Mouse (Mus musculus): ENCODE measurements around the gene Fam126b. TPM values are rescaled to one million over a fixed set of nuclear protein-coding genes. Genes with fewer than 3 reads are reported as not detected.
"Not testable (repeated sequence)": the region's sequence is repeated elsewhere in the genome, so short reads cannot be mapped to it uniquely, and the experiment has no call there.

Fam126b gene
- polyA plus RNA-seq, 1 experiment from 2014 or later, result 10.2 TPM

DNA sequence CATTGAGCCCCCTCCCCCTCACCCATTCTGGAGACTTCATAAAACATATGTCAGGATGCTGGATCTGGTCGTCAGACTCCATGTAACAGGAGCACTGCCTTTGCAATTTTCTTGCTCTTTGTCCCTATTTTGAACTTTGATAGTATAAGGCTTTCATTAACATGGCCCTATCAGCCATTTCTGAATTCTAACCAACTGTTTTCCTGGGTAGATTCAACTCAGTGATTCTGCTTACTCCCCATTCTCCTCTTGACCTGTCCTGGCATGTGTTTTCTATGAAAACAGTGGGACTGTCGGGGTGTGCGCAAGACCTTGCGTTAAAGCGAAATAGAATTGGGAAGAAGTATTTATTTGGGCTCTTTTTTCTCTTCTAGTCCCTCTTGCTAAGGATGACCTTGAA is 21.1 kb downstream of the Fam126b start:
- H3K27ac ChIP-seq, result no peak overlapping the region
- no peaks in the 10 kb centered on the region for H3K27me3 ChIP-seq
- H3K4me1 ChIP-seq, result no peaks in the 10 kb centered on the region
- no peak overlapping the region for H3K4me3 ChIP-seq (replicated peaks)
- H3K9ac ChIP-seq, result no peak overlapping the region
- no peaks in the 10 kb centered on the region; the same call in 1 of the 2 replicates for H3K36me3 ChIP-seq (replicated peaks)
- ATAC-seq (ENCODE audit: low FRiP score), result no peak
- WGBS, result 89% methylated on average over 5 of the region's 5 CpGs
- no peaks in the 10 kb centered on the region for H3K9me3 ChIP-seq
- no peak overlapping the region for H3K4me2 ChIP-seq

DNA sequence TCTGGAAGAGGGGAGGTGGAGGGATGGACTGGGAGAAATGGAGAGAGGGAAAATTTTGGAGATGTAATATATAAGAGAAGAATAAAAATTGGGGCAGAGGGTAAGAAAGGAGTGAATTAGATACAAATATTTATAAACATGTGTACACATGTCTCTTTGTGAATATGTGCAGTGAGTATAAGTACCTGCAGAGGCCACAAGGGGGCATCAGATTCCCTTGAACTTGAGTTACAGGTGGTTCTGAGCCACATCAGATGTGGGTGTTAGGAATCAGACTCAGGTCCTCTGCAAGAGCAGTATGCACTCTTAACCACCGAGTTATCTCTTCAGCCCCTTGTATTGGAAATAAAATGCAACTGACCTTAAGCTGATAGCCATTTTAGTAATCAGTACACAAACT is 23.7 kb downstream of the Fam126b start:
- Histone ChIP-seq H3K4me1 (no peaks in the 10 kb centered on the region), H3K27me3 (no peaks in the 10 kb centered on the region), H3K4me2 (no peak overlapping the region), H3K4me3 (replicated peaks) (no peak overlapping the region), H3K27ac (no peak overlapping the region), H3K9ac (no peak overlapping the region), H3K9me3 (no peaks in the 10 kb centered on the region), H3K36me3 (replicated peaks) (no peaks in the 10 kb centered on the region; the same call in 1 of the 2 replicates)
- no peak for ATAC-seq (ENCODE audit: low FRiP score)
- WGBS, result 90% methylated on average over 1 of the region's 1 CpGs

DNA sequence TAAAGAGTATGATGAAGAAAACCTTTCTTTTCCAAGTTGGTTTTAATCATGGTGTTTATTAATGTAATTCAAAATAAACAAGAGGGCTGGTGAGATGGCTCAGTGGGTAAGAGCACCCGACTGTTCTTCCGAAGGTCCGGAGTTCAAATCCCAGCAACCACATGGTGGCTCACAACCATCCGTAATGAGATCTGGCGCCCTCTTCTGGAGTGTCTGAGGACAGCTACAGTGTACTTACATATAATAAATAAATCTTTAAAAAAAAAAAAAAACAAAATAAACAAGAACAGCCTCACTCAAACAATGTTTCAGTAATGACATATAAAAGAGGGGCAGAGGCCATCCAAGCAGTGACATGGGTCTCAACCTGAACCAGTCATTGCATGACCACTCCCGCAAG is 25.8 kb downstream of the Fam126b start:
- ATAC-seq (ENCODE audit: low FRiP score); H3K27me3 ChIP-seq; H3K4me3 ChIP-seq (replicated peaks); H3K4me2 ChIP-seq; H3K9ac ChIP-seq; H3K9me3 ChIP-seq; H3K27ac ChIP-seq; H3K36me3 ChIP-seq (replicated peaks); H3K4me1 ChIP-seq: not testable (repeated sequence)
- WGBS, result 91% methylated on average over 6 of the region's 6 CpGs

DNA sequence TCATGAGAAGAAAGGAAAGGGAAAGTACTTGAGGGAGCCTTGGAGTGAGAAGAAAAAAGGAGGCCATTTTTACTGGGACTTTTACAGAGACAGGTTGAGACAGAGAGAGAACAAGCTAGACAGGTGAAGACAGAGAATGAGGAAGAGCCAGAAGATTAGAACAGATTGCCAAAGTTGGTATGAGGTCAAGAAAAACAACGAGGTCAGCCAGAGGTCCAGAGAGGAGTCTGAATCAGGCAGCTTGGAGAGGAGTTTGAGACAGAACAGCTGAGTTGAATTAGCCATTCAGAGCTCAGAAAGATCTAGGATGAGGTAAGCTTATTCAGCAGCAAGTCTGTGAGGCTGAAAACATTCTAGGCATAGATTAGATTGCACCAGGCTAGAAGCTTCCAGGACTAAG is 44.7 kb downstream of the Fam126b start:
- H3K4me2 ChIP-seq, result no peak overlapping the region
- H3K27ac ChIP-seq, result no peak overlapping the region
- ATAC-seq (ENCODE audit: low FRiP score), result no peak
- H3K9ac ChIP-seq, result no peak overlapping the region
- peaks cover 28% of the 10 kb centered on the region; the same call in 1 of the 2 replicates for H3K36me3 ChIP-seq (replicated peaks)
- no peaks in the 10 kb centered on the region for H3K27me3 ChIP-seq
- 96% methylated on average over 1 of the region's 1 CpGs for WGBS
- no peak overlapping the region for H3K4me3 ChIP-seq (replicated peaks)
- no peaks in the 10 kb centered on the region for H3K4me1 ChIP-seq
- no peaks in the 10 kb centered on the region for H3K9me3 ChIP-seq

DNA sequence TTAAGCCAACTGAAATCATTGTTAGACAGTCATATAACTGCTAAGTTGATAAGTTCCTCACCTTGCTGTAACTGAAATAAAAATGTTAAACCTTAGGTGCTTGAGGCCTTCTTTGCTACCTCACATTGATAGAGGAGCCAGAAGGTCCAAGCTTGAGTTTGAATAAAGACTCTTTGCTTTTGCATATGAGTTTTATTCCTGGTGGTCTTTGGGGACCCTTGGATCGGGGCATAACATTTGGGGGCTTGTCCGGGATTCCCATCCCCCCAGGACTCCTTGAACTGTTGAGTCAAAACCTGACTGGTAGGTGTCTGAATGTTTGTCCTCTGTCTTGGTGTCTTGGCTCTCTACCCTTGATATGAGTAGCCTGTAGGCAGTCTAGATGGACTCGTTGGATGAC is 78.9 kb downstream of the Fam126b start:
- Histone ChIP-seq H3K4me1 (peaks cover 21% of the 10 kb centered on the region), H3K4me2 (no peak overlapping the region), H3K4me3 (replicated peaks) (no peak overlapping the region), H3K27ac (no peak overlapping the region), H3K9me3 (peaks cover 22% of the 10 kb centered on the region), H3K36me3 (replicated peaks) (peaks cover 10% of the 10 kb centered on the region), H3K9ac (no peak overlapping the region), H3K27me3 (peaks cover 4% of the 10 kb centered on the region; the same call in 1 of the 2 replicates)
- 99% methylated on average over 3 of the region's 3 CpGs for whole genome bisulfite sequencing
- no peak for ATAC-seq (ENCODE audit: low FRiP score)

DNA sequence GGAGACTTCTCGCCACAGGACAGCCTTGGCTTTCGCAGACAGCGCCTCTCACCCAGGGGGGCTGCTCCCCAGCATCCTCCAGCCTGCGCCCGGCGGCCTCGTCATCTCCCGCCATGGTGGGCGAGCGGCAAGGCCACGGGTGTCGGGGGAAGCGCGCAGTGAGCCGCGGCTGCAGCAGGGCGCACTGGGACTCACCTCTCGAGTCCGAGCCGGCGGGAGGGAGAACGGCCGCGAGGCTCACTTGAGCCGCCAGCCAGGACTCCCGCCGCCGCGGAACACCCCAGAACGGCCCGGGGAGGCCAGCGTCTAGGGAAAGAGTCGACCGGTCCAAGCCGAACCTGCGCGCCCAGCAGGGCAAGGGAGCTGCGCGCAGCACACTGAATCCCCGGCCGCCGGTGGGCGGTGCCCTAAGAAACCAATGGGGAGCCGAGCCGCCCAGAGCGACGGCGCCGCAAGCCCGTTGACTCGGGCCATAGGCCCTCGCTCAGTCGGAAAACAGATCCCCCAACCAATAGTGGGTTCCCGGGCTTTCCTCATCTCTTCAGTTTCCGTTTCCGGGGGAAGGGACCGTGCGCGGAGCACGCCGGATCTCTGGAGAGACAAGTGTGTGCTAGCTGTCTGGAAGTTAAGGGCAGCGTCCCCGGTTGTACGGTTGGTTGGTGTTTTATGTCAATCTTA is 81.4 kb downstream of the Fam126b start, which contains the start of gene Orc2:
Gene Orc2, minus strand, starts transcription at position 533 of the 678 bp plus-strand sequence.
- Histone ChIP-seq H3K4me2 (peak within 1 kb of the TSS; percentile 89), H3K36me3 (replicated peaks) (peaks cover 19% of the 10 kb centered on the region), H3K9ac (peak within 1 kb of the TSS; percentile 91), H3K27ac (peak within 1 kb of the TSS; percentile 87), H3K27me3 (no peaks in the 10 kb centered on the region), H3K4me1 (peaks cover 21% of the 10 kb centered on the region), H3K4me3 (replicated peaks) (peak within 1 kb of the TSS; percentile 92), H3K9me3 (peaks cover 19% of the 10 kb centered on the region)
- ATAC-seq (ENCODE audit: low FRiP score), result peak; percentile 100
- under 1% methylated on average over 64 of the region's 64 CpGs for WGBS

DNA sequence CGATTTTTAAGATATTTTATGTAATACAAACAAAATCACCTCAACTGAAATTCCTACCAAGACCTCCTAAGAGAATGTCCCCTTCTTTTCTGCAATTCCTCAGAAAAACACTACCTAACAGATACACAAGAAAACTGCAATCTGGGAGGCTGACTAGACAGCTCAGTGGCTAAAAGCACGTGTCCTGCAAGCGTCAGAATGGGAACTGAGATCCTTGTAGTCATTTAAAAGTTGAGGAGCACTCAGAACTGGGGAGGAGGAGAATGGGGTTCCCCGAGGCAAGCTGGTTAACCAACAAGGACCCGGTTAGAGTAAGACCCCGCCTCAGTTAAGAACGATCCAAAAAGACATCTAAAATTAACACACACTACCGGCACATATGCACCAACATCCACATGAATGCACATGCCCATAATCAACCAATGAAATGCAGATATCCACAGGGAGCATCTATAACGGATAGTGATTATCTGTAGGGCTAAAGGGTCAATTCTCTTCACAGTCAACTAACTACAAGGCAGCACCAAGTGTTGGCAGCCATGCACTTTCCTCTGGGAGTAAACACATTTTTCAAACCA is 82.2 kb downstream of the Fam126b start:
- ATAC-seq (ENCODE audit: low FRiP score), result 0 out of 2 replicates have a peak, but pooled peaks have one; percentile 1
- H3K9me3 ChIP-seq, result peaks cover 19% of the 10 kb centered on the region
- H3K4me2 ChIP-seq, result peak overlapping the region; percentile 89
- peak overlapping the region; percentile 91 for H3K9ac ChIP-seq
- H3K36me3 ChIP-seq (replicated peaks), result peaks cover 26% of the 10 kb centered on the region
- peak overlapping the region; percentile 92 for H3K4me3 ChIP-seq (replicated peaks)
- H3K4me1 ChIP-seq, result peaks cover 21% of the 10 kb centered on the region
- H3K27me3 ChIP-seq, result no peaks in the 10 kb centered on the region
- 32% methylated on average over 9 of the region's 9 CpGs for WGBS
- no peak overlapping the region for H3K27ac ChIP-seq

DNA sequence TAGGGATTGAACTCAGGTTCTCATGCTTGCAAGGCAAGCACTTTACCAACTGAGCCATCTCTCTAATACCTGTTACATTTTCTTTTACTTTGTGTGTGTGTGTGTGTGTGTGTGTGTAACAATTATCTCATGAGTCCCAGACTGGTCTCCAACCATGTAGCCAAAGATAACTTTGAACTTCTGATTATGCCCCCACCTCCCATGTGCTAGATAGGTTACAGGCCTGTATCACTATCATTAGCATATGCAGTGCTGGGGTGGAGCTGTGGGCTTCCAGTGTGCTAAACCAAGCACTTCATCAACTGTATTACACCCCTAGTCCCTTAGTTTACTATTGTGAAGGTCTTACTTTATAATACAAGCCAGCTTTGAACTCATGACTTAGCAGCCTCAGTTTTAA is 83.0 kb downstream of the Fam126b start:
- Histone ChIP-seq H3K4me3 (replicated peaks) (peak overlapping the region; percentile 92; the same call in 1 of the 2 replicates), H3K4me2 (peak overlapping the region; percentile 89), H3K9me3 (peaks cover 13% of the 10 kb centered on the region), H3K9ac (no peak overlapping the region), H3K27me3 (no peaks in the 10 kb centered on the region), H3K36me3 (replicated peaks) (peaks cover 34% of the 10 kb centered on the region), H3K4me1 (peaks cover 21% of the 10 kb centered on the region), H3K27ac (no peak overlapping the region)
- no peak for ATAC-seq (ENCODE audit: low FRiP score)

DNA sequence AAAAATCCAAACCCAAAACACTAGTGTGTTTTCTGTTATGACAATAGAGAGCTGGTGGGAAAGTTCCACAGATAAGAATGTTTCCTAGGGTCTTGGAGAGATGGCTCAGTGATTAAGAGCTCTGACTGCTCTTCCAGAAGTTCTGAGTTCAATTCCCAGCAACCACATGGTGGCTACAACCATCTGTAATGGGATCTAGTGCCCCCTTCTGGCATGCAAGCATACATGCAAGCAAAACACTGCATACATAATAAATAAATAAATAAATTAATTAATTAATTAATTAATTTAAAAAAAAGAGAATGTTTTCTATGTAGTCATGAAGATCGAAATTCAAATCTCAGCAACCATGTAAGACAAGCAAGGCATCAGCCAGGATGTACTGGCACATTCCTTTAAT is 87.4 kb downstream of the Fam126b start:
- H3K4me2 ChIP-seq, result no peak overlapping the region
- H3K4me3 ChIP-seq (replicated peaks), result no peak overlapping the region
- no peaks in the 10 kb centered on the region for H3K9me3 ChIP-seq
- no peaks in the 10 kb centered on the region for H3K27me3 ChIP-seq
- no peak for ATAC-seq (ENCODE audit: low FRiP score)
- no peak overlapping the region for H3K27ac ChIP-seq
- no peak overlapping the region for H3K9ac ChIP-seq
- peaks cover 10% of the 10 kb centered on the region for H3K4me1 ChIP-seq
- peaks cover 56% of the 10 kb centered on the region for H3K36me3 ChIP-seq (replicated peaks)
- 89% methylated on average over 1 of the region's 1 CpGs for WGBS

DNA sequence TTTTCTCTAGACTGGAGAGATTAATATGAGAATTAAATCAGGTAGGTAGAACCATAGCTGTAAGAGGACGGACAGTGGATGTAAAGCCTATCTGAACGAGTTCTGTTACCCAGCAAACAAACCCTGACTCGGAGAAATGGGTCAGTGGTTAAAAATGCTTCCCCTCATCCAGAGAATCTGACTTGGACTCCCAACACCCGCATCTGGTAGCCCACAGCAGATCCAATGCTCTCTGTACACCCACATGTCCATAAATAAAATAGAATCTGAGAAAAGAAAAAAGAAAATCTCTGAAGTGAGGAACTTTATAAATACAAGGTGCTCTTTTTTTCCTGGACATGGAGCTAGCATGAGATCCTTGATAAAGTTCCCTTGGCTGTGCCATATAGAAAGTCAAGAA is 88.4 kb downstream of the Fam126b start:
- H3K4me1 ChIP-seq, result no peaks in the 10 kb centered on the region
- no peak overlapping the region for H3K4me3 ChIP-seq (replicated peaks)
- H3K4me2 ChIP-seq, result no peak overlapping the region
- H3K27ac ChIP-seq, result no peak overlapping the region
- H3K9ac ChIP-seq, result no peak overlapping the region
- peaks cover 62% of the 10 kb centered on the region for H3K36me3 ChIP-seq (replicated peaks)
- no peaks in the 10 kb centered on the region for H3K27me3 ChIP-seq
- no peaks in the 10 kb centered on the region for H3K9me3 ChIP-seq
- ATAC-seq (ENCODE audit: low FRiP score), result no peak
- WGBS, result 94% methylated on average over 4 of the region's 4 CpGs

DNA sequence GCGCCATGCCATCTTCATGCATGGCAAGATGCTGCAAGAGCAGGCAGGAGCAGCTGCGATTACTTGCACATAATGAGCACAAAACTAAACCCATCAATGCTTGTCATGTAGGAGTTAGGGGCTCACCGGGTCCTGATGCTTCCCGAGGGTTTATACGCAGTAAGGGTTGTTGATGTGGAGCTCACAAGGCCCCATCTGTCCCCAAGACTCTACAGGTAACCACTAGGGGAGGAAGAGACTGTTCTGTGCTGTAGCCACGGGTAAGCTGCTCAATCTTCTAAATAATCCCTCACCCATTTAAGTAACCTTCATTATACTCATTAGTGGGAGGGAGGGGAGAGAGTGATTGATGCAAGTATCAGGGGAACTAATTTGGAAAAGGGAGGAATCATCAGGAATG is 90.5 kb downstream of the Fam126b start:
- peaks cover 82% of the 10 kb centered on the region for H3K36me3 ChIP-seq (replicated peaks)
- H3K9ac ChIP-seq, result no peak overlapping the region
- no peak for ATAC-seq (ENCODE audit: low FRiP score)
- no peaks in the 10 kb centered on the region for H3K27me3 ChIP-seq
- no peaks in the 10 kb centered on the region for H3K4me1 ChIP-seq
- no peak overlapping the region for H3K4me3 ChIP-seq (replicated peaks)
- no peak overlapping the region for H3K27ac ChIP-seq
- no peak overlapping the region for H3K4me2 ChIP-seq
- H3K9me3 ChIP-seq, result no peaks in the 10 kb centered on the region
- WGBS, result 93% methylated on average over 6 of the region's 6 CpGs

DNA sequence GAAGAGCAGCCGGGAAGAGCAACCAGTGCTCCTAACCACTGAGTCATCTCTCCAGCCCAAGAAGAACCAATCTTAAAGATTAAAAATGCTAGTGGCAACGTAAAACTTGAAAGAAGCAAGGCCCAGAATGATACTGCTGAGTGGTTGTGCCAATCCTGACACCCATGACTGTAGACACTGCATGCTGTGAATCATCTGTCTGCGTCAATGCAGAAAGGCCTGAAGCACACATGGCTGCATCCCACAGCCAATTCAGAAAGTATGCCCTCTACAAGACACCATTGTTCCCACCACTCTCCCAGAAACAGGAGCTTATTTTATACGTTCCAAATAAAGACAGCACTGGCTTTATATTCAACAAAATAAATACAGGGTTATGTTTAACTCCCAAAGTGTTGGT is 103.5 kb downstream of the Fam126b start:
- no peak for ATAC-seq (ENCODE audit: low FRiP score)
- H3K4me2 ChIP-seq, result no peak overlapping the region
- no peak overlapping the region for H3K27ac ChIP-seq
- no peaks in the 10 kb centered on the region for H3K4me1 ChIP-seq
- no peak overlapping the region for H3K4me3 ChIP-seq (replicated peaks)
- H3K36me3 ChIP-seq (replicated peaks), result peaks cover 77% of the 10 kb centered on the region
- no peaks in the 10 kb centered on the region for H3K27me3 ChIP-seq
- no peaks in the 10 kb centered on the region for H3K9me3 ChIP-seq
- no peak overlapping the region for H3K9ac ChIP-seq
- 95% methylated on average over 4 of the region's 4 CpGs for WGBS

DNA sequence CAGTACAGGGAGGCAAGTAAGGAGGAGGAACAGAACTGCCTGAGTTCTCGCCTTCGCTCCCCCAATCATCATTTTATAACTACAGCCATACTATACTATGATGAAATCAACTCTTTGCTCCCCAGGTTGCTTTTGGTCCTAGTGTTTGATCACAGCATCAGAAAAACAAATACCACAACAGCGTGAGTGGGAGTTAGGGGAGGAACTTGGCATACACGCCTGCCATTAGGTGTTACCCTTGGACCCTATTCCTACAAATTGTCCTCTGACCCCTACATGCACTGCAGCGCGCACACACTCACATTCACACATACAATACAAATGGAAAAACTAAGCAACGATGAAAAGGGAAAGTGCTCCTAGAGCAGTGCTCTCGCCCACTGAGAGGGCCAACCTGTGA is 110.5 kb downstream of the Fam126b start:
- H3K27ac ChIP-seq, result no peak overlapping the region
- H3K36me3 ChIP-seq (replicated peaks), result peaks cover 72% of the 10 kb centered on the region
- no peaks in the 10 kb centered on the region for H3K4me1 ChIP-seq
- H3K4me3 ChIP-seq (replicated peaks), result no peak overlapping the region
- ATAC-seq (ENCODE audit: low FRiP score), result no peak
- no peak overlapping the region for H3K9ac ChIP-seq
- H3K4me2 ChIP-seq, result no peak overlapping the region
- WGBS, result 96% methylated on average over 8 of the region's 8 CpGs
- H3K27me3 ChIP-seq, result no peaks in the 10 kb centered on the region
- H3K9me3 ChIP-seq, result no peaks in the 10 kb centered on the region
